Mouse (Mus musculus) adrenal gland (tissue): ENCODE measurements around the gene Camsap2.

Experiments
- intact Hi-C: fragments of 180-260 bp; cut with DNase I; formaldehyde crosslinking; loops from one replicate; pipeline ENCODE4 v1.15.1; 2025

The Camsap2 gene

DNA sequence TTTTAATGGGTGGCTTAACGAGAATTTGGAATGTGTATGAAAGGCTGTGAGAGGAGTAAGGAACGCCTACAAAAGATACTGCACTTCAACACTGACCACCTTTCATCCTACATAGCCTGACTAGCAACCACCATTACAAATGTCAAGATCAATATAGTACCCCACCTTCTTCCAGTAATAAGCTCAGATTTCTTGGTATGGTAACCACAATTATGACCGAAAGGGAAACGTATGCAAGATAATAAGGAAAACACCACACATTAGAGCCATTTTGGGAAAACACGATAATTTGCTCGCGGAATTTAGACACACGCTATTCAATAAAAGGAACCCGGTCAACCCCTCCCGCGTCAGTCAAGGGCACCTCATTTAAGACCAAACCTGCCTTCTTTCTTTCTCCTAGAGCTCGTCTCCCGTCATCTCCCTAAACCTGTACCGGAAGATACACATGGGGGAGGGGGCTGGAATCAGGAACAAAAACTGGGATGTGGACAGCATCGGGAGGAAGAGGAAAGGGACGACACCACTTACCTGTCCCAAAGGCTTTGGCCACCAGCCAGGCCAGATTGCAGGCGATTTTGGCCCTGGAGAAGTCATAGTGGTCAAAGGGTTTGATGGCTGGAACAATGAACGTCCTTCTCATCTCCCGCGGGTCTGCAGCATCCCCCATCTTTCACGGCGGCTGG lies 993 bp downstream of the Camsap2 start:
- intact Hi-C loops: loop anchor here (5.0 kb wide), 2 partner anchors 53 to 67 kb away; no protein-coding TSS in a partner anchor

DNA sequence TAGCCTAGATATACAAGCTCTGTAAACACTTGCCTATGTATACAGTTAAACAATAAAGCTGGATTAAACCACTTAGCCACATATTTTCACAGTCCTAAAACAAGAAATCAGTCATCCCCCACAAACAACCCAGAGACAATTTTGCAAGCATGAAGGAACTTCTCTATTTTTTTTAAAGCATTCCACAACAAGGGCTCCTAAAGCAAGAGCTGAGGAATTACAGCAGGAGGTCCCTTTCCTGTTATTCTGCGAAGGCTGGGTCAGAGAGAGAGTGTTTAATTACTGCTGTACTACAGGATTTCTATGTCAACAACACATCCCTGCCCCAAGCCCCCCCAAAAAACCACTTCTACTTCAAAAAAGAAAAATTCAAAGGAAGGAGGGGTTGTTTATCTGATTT lies 1.6 kb downstream of the Camsap2 start:
- intact Hi-C loops: no loop called here

- intact Hi-C loops: no loop called here
Measured at GRCm38 (mm10) chr1:136343727-136344126, 2.2 kb downstream of the Camsap2 start.

DNA sequence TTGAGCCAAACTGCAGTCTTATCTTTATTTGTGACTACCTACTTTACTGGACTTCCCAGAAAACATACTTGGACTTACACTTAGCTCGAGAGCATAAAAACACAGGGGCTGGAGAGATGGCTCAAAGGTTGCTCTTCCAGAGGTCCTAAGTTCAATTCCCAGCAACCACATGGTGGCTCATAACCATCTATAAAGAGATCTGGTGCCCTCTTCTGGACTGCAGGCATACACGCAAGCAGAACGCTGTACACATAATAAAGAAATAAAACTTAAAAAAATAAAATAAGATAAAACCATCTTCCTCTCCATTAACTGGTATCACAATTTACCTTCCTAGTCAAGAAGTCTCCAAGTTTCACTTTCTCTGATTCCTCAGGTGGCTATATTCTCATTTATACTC lies 5.4 kb downstream of the Camsap2 start:
- intact Hi-C loops: no loop called here

GRCm38 (mm10) chr1:136334743-136335142 lies 11.2 kb downstream of the Camsap2 start:
- intact Hi-C loops: no loop called here

- intact Hi-C loops: no loop called here
Measured at GRCm38 (mm10) chr1:136333512-136333911, 12.4 kb downstream of the Camsap2 start.

- intact Hi-C loops: no loop called here
Measured at GRCm38 (mm10) chr1:136333071-136333470, 12.8 kb downstream of the Camsap2 start.

GRCm38 (mm10) chr1:136331836-136332235 lies 14.1 kb downstream of the Camsap2 start:
- intact Hi-C loops: no loop called here

- intact Hi-C loops: no loop called here
Measured at GRCm38 (mm10) chr1:136329426-136329825, 16.5 kb downstream of the Camsap2 start.

- intact Hi-C loops: no loop called here
Measured at GRCm38 (mm10) chr1:136328640-136329039, 17.3 kb downstream of the Camsap2 start.

GRCm38 (mm10) chr1:136327638-136328037 lies 18.3 kb downstream of the Camsap2 start:
- intact Hi-C loops: no loop called here

GRCm38 (mm10) chr1:136325933-136326332 lies 20.0 kb downstream of the Camsap2 start:
- intact Hi-C loops: no loop called here

- intact Hi-C loops: no loop called here
Measured at GRCm38 (mm10) chr1:136322331-136322730, 23.6 kb downstream of the Camsap2 start.

GRCm38 (mm10) chr1:136316317-136316716 lies 29.6 kb downstream of the Camsap2 start:
- intact Hi-C loops: no loop called here

- intact Hi-C loops: no loop called here
Measured at GRCm38 (mm10) chr1:136309193-136309592, 36.7 kb downstream of the Camsap2 start.

GRCm38 (mm10) chr1:136306424-136306823 lies 39.5 kb downstream of the Camsap2 start:
- intact Hi-C loops: loop anchor here (2.0 kb wide), 1 partner anchor 152 kb away; no protein-coding TSS in a partner anchor

DNA sequence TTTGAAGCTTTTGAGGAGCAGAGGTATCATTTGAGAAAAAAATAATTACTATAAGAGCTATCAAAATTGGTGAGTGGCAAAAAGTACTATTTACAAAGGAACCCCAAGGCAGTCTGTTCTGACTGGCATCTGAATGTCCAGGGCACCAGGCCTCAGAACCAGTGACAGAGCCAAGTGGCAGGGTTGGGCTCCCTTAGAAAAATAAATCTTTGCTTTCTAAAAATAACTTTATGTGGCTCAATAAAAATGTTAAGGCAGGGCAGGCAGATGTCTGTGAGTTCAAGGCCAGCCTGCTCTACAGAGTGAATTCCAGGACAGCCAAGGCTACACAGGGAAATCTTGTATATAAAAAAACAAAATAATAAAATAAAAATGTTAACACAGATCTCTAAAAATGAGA lies 51.9 kb downstream of the Camsap2 start:
- intact Hi-C loops: loop anchor here (5.0 kb wide), 1 partner anchor 53 kb away; the partner anchor contains the start of gene Camsap2

- intact Hi-C loops: loop anchor here (5.0 kb wide), 2 partner anchors 57 to 167 kb away; partner anchors contain the start of gene Camsap2
Measured at GRCm38 (mm10) chr1:136289803-136290202, 56.1 kb downstream of the Camsap2 start.

- intact Hi-C loops: no loop called here
Measured at GRCm38 (mm10) chr1:136277366-136277765, 68.5 kb downstream of the Camsap2 start.

DNA sequence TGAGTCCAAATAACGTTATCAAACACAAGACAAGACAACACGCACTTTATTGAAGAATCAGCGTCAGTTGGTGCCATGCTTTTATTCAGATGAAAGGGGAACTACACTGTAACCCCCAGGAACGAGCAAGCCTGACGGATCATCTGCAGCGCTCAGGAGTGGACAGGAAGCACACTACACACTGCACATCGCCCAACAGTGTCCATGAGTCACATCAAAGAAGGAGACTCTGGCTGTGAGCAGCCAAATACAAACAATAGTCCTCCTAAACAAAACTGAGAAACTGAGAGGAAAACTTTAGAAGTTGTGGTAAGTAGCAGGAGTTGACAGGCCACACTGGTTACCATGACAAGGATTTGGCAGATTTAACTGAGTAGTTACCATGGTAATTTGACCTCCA lies 77.7 kb downstream of the Camsap2 start:
- intact Hi-C loops: no loop called here

GRCm38 (mm10) chr1:136266127-136266526 lies 79.8 kb downstream of the Camsap2 start:
- intact Hi-C loops: no loop called here

- intact Hi-C loops: no loop called here
Measured at GRCm38 (mm10) chr1:136263355-136263754, 82.5 kb downstream of the Camsap2 start.

DNA sequence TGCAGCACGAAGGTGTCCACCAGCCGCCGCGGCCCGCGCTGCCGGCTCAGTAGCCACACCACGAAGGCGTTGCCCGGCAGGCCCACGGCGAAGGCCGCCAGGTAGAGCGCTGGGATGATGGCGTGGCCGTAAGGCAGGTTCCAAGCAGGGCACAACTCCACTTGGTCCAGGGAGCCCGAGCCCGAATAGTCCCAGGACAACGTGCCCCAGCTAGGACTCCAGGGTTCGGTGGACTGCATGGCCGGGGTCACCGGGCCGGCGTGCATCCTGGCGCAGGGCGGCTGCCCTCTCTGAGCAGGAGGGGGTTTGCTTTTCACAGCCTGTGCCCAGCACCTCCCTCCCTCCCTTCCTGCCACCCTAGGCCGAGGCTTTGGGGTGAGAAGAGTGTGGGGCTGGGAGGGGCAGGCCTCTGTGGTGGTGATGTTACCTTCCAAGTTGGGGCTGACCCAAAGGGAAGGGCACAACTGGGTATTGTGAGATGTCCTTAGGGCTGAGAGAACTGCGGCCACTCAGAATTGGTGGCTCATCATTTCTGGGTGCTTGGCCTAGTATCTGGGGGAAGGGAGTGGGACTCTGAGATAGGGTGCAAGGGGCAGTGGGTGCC lies 85.2 kb downstream of the Camsap2 start, which contains the start of gene Gpr25:
Gene Gpr25, minus strand, starts transcription at position 239 of the 604 bp plus-strand sequence.
- intact Hi-C loops: no loop called here
